Mouse (Mus musculus): Measurements from ENCODE around the gene Olfr1197. TPM values are rescaled to one million over a fixed set of nuclear protein-coding genes. Genes with fewer than 3 reads are reported as not detected.

Gene Olfr1197
- not detected for total RNA-seq (2021)
- long read RNA-seq, experiment 1, result 0 reads
- long read RNA-seq, experiment 2, result 0 reads

- DNase-seq (ENCODE audit: low spot score in 2 of 2), result no peak
Measured at GRCm38 (mm10) chr2:88732266-88732665, at the start of gene Olfr1197. TSS of gene Olfr1197 (minus strand) at chr2:88732366.

- DNase-seq (ENCODE audit: low spot score in 2 of 2), result no peak
Measured at GRCm38 (mm10) chr2:88770388-88770787, 38.2 kb upstream of the Olfr1197 start, which contains the start of gene Olfr1200. TSS of gene Olfr1200 (minus strand) at chr2:88770488.

- DNase-seq (ENCODE audit: low spot score in 2 of 2), result no peak
Measured at GRCm38 (mm10) chr2:88760369-88760768, 28.2 kb upstream of the Olfr1197 start, which contains the start of gene Olfr1199. TSS of gene Olfr1199 (minus strand) at chr2:88760469.

- DNase-seq (ENCODE audit: low spot score in 2 of 2), result no peak
Measured at GRCm38 (mm10) chr2:88751270-88751669, 19.1 kb upstream of the Olfr1197 start, which contains the start of gene Olfr1198. TSS of gene Olfr1198 (minus strand) at chr2:88751370.

GRCm38 (mm10) chr2:88743379-88743778 lies 11.2 kb upstream of the Olfr1197 start:
- no peak for DNase-seq (ENCODE audit: low spot score in 2 of 2)

GRCm38 (mm10) chr2:88704497-88704896 lies 27.7 kb downstream of the Olfr1197 start, which contains the start of gene Olfr1196:
TSS of gene Olfr1196 (minus strand) at chr2:88704597.
- no peak for DNase-seq (ENCODE audit: low spot score in 2 of 2)

- DNase-seq (ENCODE audit: low spot score in 2 of 2), result no peak
Measured at GRCm38 (mm10) chr2:88689087-88689486, 43.1 kb downstream of the Olfr1197 start, which contains the start of gene Olfr1195. TSS of gene Olfr1195 (minus strand) at chr2:88689187.

Other genes with a start within 250 kb of the Olfr1197 start
- gene Olfr1184, start 248.8 kb downstream of the Olfr1197 start, total RNA-seq (2021), result not detected
- not detected for gene Olfr1185-ps1, start 239.0 kb downstream of the Olfr1197 start, total RNA-seq (2021)
- not detected for gene Olfr1186, start 213.8 kb downstream of the Olfr1197 start, total RNA-seq (2021)
- not detected for gene Olfr1188, start 175.4 kb downstream of the Olfr1197 start, total RNA-seq (2021)
- not detected for gene Olfr1189, start 145.9 kb downstream of the Olfr1197 start, total RNA-seq (2021)
- gene Olfr1191-ps1, start 91.8 kb downstream of the Olfr1197 start, total RNA-seq (2021), result not detected
- not detected for gene Olfr1192-ps1, start 83.9 kb downstream of the Olfr1197 start, total RNA-seq (2021)
- gene Olfr1193, start 56.7 kb downstream of the Olfr1197 start, total RNA-seq (2021), result not detected
- not detected for gene Olfr1195, start 43.2 kb downstream of the Olfr1197 start, total RNA-seq (2021)
- not detected for gene Olfr1196, start 27.8 kb downstream of the Olfr1197 start, total RNA-seq (2021)
- not detected for gene Olfr1198, start 19.0 kb upstream of the Olfr1197 start, total RNA-seq (2021)
- gene Olfr1199, start 28.1 kb upstream of the Olfr1197 start, total RNA-seq (2021), result not detected
- gene Olfr1200, start 38.1 kb upstream of the Olfr1197 start, total RNA-seq (2021), result not detected
- gene Olfr1201, start 60.7 kb upstream of the Olfr1197 start, total RNA-seq (2021), result not detected
- gene Olfr1202, start 82.1 kb upstream of the Olfr1197 start, total RNA-seq (2021), result not detected
- gene Olfr1205, start 97.4 kb upstream of the Olfr1197 start, total RNA-seq (2021), result not detected
- not detected for gene Olfr1204, start 116.9 kb upstream of the Olfr1197 start, total RNA-seq (2021)
- not detected for gene Olfr1206, start 130.9 kb upstream of the Olfr1197 start, total RNA-seq (2021)
- gene Olfr1208, start 169.9 kb upstream of the Olfr1197 start, total RNA-seq (2021), result not detected
- not detected for gene Olfr1209, start 182.8 kb upstream of the Olfr1197 start, total RNA-seq (2021)
- not detected for gene Olfr1211, start 205.7 kb upstream of the Olfr1197 start, total RNA-seq (2021)
- gene Olfr1212, start 221.6 kb upstream of the Olfr1197 start, total RNA-seq (2021), result not detected
- gene Gm13762, start 247.9 kb upstream of the Olfr1197 start, total RNA-seq (2021), result not detected

Measured in left cerebral cortex, adult 18-20 months (tissue).